Mouse (Mus musculus) liver, embryonic 11.5 days (tissue): Measurements from ENCODE around the gene Osbpl3. TPM values are rescaled to one million over a fixed set of nuclear protein-coding genes. Genes with fewer than 3 reads are reported as not detected.

ENCODE experiments used
- ATAC-seq: fragments of 200-750 bp; cut with Nextera tagmentation; replicated peaks from 2 replicates; pipeline ENCODE4 v1.8.0; 2017; ENCODE audit warnings: moderate number of reproducible peaks, mild to moderate bottlenecking, moderate TSS enrichment, moderate library complexity; ENCODE audit not compliant: low FRiP score
- DNase-seq: peaks from one replicate; pipeline ENCODE4 v3.0.0-alpha.2; 2017; ENCODE audit warnings: low spot score
- H3K27ac ChIP-seq: fragments of 300-500 bp; sonication (generic); 2 replicates; pipeline ENCODE4 v1.5.1; 2014; ENCODE audit warnings: mild to moderate bottlenecking, low read depth, low read length, control low read depth
- H3K27me3 ChIP-seq: fragments of 300-500 bp; sonication (generic); replicated peaks from 2 replicates; pipeline ENCODE4 v1.6.1; 2014; ENCODE audit warnings: low read length, mixed read lengths; ENCODE audit not compliant: control insufficient read depth, insufficient read depth
- H3K36me3 ChIP-seq: fragments of 300-500 bp; sonication (generic); 2 replicates; pipeline ENCODE4 v1.6.1; 2014; ENCODE audit warnings: mild to moderate bottlenecking, low read length, moderate library complexity, mixed read lengths; ENCODE audit not compliant: control insufficient read depth, insufficient read depth
- H3K4me1 ChIP-seq: fragments of 300-500 bp; sonication (generic); replicated peaks from 2 replicates; pipeline ENCODE4 v1.6.1; 2014; ENCODE audit warnings: low read length, mixed read lengths; ENCODE audit not compliant: control insufficient read depth, insufficient read depth
- H3K4me2 ChIP-seq: fragments of 300-500 bp; sonication (generic); 2 replicates; pipeline ENCODE4 v1.6.1; 2014; ENCODE audit warnings: mild to moderate bottlenecking, control low read depth, moderate library complexity
- H3K4me3 ChIP-seq: fragments of 300-500 bp; sonication (generic); 2 replicates; pipeline ENCODE4 v1.5.1; 2014; ENCODE audit warnings: low read depth, low read length, control low read depth
- H3K9ac ChIP-seq: fragments of 300-500 bp; sonication (generic); 2 replicates; pipeline ENCODE4 v1.6.1; 2014; ENCODE audit warnings: low read depth, low read length, control low read depth
- H3K9me3 ChIP-seq: fragments of 300-500 bp; sonication (generic); 2 replicates; pipeline ENCODE4 v1.6.1; 2016; ENCODE audit warnings: low read length, inconsistent platforms, mixed read lengths; ENCODE audit not compliant: control insufficient read depth
- WGBS: fragments of 180-500 bp; shearing (Covaris S2); extraction: QIAGEN DNeasy Blood & Tissue Kit; methylation state at CpG from one replicate; pipeline ENCODE4 v1.1.7; 2014; 5-methylcytosine and 5-hydroxymethylcytosine counted together
- polyA plus RNA-seq: library from polyadenylated mRNA; unstranded; fragments of >200 nt; fragmentation: Nextera tagmentation; extraction: Ambion mirVana; gene quantifications from 2 replicates; pipeline ENCODE4 v1.2.1, GENCODE M21; 2014

Gene Osbpl3
- polyA plus RNA-seq, 1 experiment from 2014 or later: 2.5 TPM

- Histone ChIP-seq H3K9me3 (no peaks in the 10 kb centered on the region), H3K4me3 (no peak overlapping the region), H3K27ac (no peak overlapping the region), H3K4me1 (no peaks in the 10 kb centered on the region), H3K27me3 (no peaks in the 10 kb centered on the region), H3K9ac (no peak overlapping the region), H3K36me3 (no peaks in the 10 kb centered on the region), H3K4me2 (no peak overlapping the region)
- DNase-seq: no peak
- WGBS: 79% methylated on average over 4 of the region's 4 CpGs
- ATAC-seq: no peak
Measured at GRCm38 (mm10) chr6:50424271-50424670, 31.7 kb downstream of the Osbpl3 start.

- Histone ChIP-seq H3K4me2 (no peak overlapping the region), H3K27ac (no peak overlapping the region), H3K9me3 (no peaks in the 10 kb centered on the region), H3K27me3 (no peaks in the 10 kb centered on the region), H3K4me1 (no peaks in the 10 kb centered on the region), H3K4me3 (no peak overlapping the region), H3K36me3 (no peaks in the 10 kb centered on the region), H3K9ac (no peak overlapping the region)
- DNase-seq: no peak
- no peak for ATAC-seq
- 84% methylated on average over 2 of the region's 2 CpGs for WGBS
Measured at GRCm38 (mm10) chr6:50420413-50420812, 35.6 kb downstream of the Osbpl3 start.

- no peak overlapping the region for H3K4me3 ChIP-seq
- H3K4me1 ChIP-seq: no peaks in the 10 kb centered on the region
- ATAC-seq (no peak), DNase-seq (no peak)
- no peak overlapping the region for H3K4me2 ChIP-seq
- H3K9ac ChIP-seq: no peak overlapping the region
- no peaks in the 10 kb centered on the region for H3K36me3 ChIP-seq
- no peaks in the 10 kb centered on the region for H3K9me3 ChIP-seq
- WGBS: 87% methylated on average over 10 of the region's 10 CpGs
- H3K27ac ChIP-seq: no peak overlapping the region
- no peaks in the 10 kb centered on the region for H3K27me3 ChIP-seq
Measured at GRCm38 (mm10) chr6:50419518-50420290, 36.3 kb downstream of the Osbpl3 start.

- H3K4me1 ChIP-seq: no peaks in the 10 kb centered on the region
- no peak overlapping the region for H3K4me3 ChIP-seq
- 84% methylated on average over 4 of the region's 4 CpGs for WGBS
- DNase-seq: no peak
- no peak for ATAC-seq
- no peak overlapping the region for H3K9ac ChIP-seq
- no peaks in the 10 kb centered on the region for H3K9me3 ChIP-seq
- no peak overlapping the region for H3K27ac ChIP-seq
- no peaks in the 10 kb centered on the region for H3K27me3 ChIP-seq
- no peaks in the 10 kb centered on the region for H3K36me3 ChIP-seq
- H3K4me2 ChIP-seq: no peak overlapping the region
Measured at GRCm38 (mm10) chr6:50418951-50419350, 37.0 kb downstream of the Osbpl3 start.

GRCm38 (mm10) chr6:50416854-50417253, 39.1 kb downstream of the Osbpl3 start:
- H3K9ac ChIP-seq: no peak overlapping the region
- ATAC-seq (no peak), DNase-seq (no peak)
- no peaks in the 10 kb centered on the region for H3K27me3 ChIP-seq
- no peak overlapping the region for H3K4me2 ChIP-seq
- no peaks in the 10 kb centered on the region for H3K36me3 ChIP-seq
- H3K27ac ChIP-seq: no peak overlapping the region
- H3K4me1 ChIP-seq: no peaks in the 10 kb centered on the region
- no peaks in the 10 kb centered on the region for H3K9me3 ChIP-seq
- 85% methylated on average over 5 of the region's 5 CpGs for WGBS
- H3K4me3 ChIP-seq: no peak overlapping the region

GRCm38 (mm10) chr6:50415431-50415830, 40.6 kb downstream of the Osbpl3 start:
- DNase-seq: no peak
- Histone ChIP-seq H3K4me2 (no peak overlapping the region), H3K9ac (no peak overlapping the region), H3K4me3 (no peak overlapping the region), H3K4me1 (no peaks in the 10 kb centered on the region), H3K9me3 (no peaks in the 10 kb centered on the region), H3K27me3 (no peaks in the 10 kb centered on the region), H3K27ac (no peak overlapping the region), H3K36me3 (no peaks in the 10 kb centered on the region)
- no peak for ATAC-seq
- WGBS: 84% methylated on average over 6 of the region's 6 CpGs

- WGBS: 74% methylated on average over 6 of the region's 6 CpGs
- H3K27ac ChIP-seq: no peak overlapping the region
- no peaks in the 10 kb centered on the region for H3K36me3 ChIP-seq
- no peaks in the 10 kb centered on the region for H3K27me3 ChIP-seq
- no peaks in the 10 kb centered on the region for H3K4me1 ChIP-seq
- H3K4me3 ChIP-seq: no peak overlapping the region
- H3K9ac ChIP-seq: no peak overlapping the region
- no peak for ATAC-seq
- DNase-seq: no peak
- H3K4me2 ChIP-seq: no peak overlapping the region
- no peaks in the 10 kb centered on the region for H3K9me3 ChIP-seq
Measured at GRCm38 (mm10) chr6:50414547-50414946, 41.5 kb downstream of the Osbpl3 start.

- H3K4me2 ChIP-seq: no peak overlapping the region
- no peak for DNase-seq
Measured at GRCm38 (mm10) chr6:50413381-50413780, 42.6 kb downstream of the Osbpl3 start.

GRCm38 (mm10) chr6:50412174-50412573, 43.8 kb downstream of the Osbpl3 start:
- no peak overlapping the region for H3K9ac ChIP-seq
- H3K36me3 ChIP-seq: no peaks in the 10 kb centered on the region
- no peaks in the 10 kb centered on the region for H3K27me3 ChIP-seq
- WGBS: 65% methylated on average over 4 of the region's 4 CpGs
- no peaks in the 10 kb centered on the region for H3K9me3 ChIP-seq
- no peaks in the 10 kb centered on the region for H3K4me1 ChIP-seq
- no peak overlapping the region for H3K4me2 ChIP-seq
- ATAC-seq (no peak), DNase-seq (no peak)
- H3K4me3 ChIP-seq: no peak overlapping the region
- H3K27ac ChIP-seq: no peak overlapping the region

More at GRCm38 (mm10) chr6:50413381-50413780, 42.6 kb downstream of the Osbpl3 start:
- H3K36me3 ChIP-seq: no peaks in the 10 kb centered on the region
- H3K4me3 ChIP-seq: no peak overlapping the region
- H3K9ac ChIP-seq: no peak overlapping the region
- H3K9me3 ChIP-seq: no peaks in the 10 kb centered on the region
- ATAC-seq: no peak
- H3K27me3 ChIP-seq: no peaks in the 10 kb centered on the region
- H3K4me1 ChIP-seq: no peaks in the 10 kb centered on the region
- no peak overlapping the region for H3K27ac ChIP-seq
- 74% methylated on average over 1 of the region's 1 CpGs for WGBS
